Mouse (Mus musculus): Measurements from ENCODE around the gene Pou2f3. TPM values are rescaled to one million over a fixed set of nuclear protein-coding genes. Genes with fewer than 3 reads are reported as not detected.

Gene Pou2f3
- total and polyA plus RNA-seq, 3 experiments = 0.05 TPM; not detected in 2

DNA sequence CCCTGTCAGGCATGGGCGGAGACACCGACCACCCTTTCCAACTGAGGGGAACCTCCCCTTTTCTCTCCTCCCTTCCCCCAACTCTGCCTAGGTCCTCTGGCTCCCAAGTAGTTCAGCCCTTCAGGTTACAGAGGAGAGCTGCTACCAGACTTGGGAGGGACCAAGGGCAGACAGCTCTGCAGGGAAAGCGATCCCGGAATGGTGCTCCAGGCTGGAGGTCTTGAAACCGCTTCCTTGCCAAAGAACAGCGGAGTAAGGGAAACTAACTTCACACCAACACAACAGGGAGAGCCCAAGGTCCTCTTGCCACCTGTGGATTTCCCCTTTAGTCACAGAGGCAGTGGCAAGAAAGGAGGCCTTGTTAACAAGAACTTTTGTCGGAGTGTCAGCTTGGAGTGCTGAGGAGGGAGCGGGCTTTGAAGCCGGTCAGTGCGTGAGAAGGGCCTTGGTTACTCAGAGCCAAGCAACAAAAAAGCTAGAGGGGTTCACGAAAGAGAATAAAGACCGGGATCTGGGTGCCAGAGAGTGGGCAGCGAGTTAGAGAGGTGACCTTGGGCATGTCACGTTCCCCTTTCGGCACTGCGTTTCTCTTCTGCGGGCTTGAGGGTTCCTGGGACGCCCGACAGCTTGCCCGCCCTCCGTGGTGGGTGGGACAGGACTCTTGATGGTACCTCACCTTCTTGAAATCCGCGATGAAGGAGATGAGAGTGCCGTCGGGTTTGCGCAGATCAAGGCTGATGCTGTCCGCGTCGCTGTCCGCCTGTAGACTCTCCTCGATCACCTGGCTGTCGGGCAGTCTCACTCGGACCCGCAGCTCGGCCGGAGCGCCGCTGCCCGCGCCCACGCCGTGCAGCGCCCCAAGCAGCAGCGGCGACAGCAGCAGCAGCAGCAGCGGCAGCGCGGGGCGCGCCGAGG lies 28.7 kb upstream of the Pou2f3 start:
- H3K4me1 ChIP-seq (ENCODE audit: insufficient read depth, low read depth, low read length) = peaks cover 81% of the 10 kb centered on the region
- H3K27me3 ChIP-seq (ENCODE audit: insufficient read depth, low read length) = no peaks in the 10 kb centered on the region
- no peaks in the 10 kb centered on the region; the same call in 1 of the 2 replicates for H3K9me3 ChIP-seq (replicated peaks)
- TF ChIP-seq TAL1 (conservative IDR thresholded peaks at IDR 0.05; ENCODE audit: low read depth, low read length) (no peak), GATA1 (IDR thresholded peaks at IDR 0.05; ENCODE audit: borderline replicate concordance, low read length) (no peak), POLR2AphosphoS5 (IDR thresholded peaks at IDR 0.05; ENCODE audit: insufficient replicate concordance, low read depth, low read length) (no peak), CTCF (IDR thresholded peaks at IDR 0.05; ENCODE audit: low read depth, low read length) (no peak), GATA2 (IDR thresholded peaks at IDR 0.05; ENCODE audit: borderline replicate concordance, low read depth, low read length) (no peak)
- no peak for DNase-seq (ENCODE audit: low spot score)
- H3K4me3 ChIP-seq (ENCODE audit: low read depth, low read length) = peak overlapping the region; percentile 85
- ATAC-seq (ENCODE audit: extremely low read depth, insufficient number of reproducible peaks, low FRiP score, poor library complexity, severe bottlenecking) = no peak
- peaks cover 36% of the 10 kb centered on the region for H3K36me3 ChIP-seq (replicated peaks)

GRCm38 (mm10) chr9:43238167-43238566 lies 28.0 kb upstream of the Pou2f3 start:
- Histone ChIP-seq H3K9me3 (replicated peaks) (no peaks in the 10 kb centered on the region; the same call in 1 of the 2 replicates), H3K36me3 (replicated peaks) (peaks cover 43% of the 10 kb centered on the region), H3K4me3 (ENCODE audit: low read depth, low read length) (peak overlapping the region; percentile 85), H3K27me3 (ENCODE audit: insufficient read depth, low read length) (no peaks in the 10 kb centered on the region), H3K4me1 (ENCODE audit: insufficient read depth, low read depth, low read length) (peaks cover 81% of the 10 kb centered on the region)
- ATAC-seq (ENCODE audit: extremely low read depth, insufficient number of reproducible peaks, low FRiP score, poor library complexity, severe bottlenecking) (no peak), DNase-seq (ENCODE audit: low spot score) (no peak)
- no peak for TF ChIP-seq POLR2AphosphoS5 (IDR thresholded peaks at IDR 0.05; ENCODE audit: insufficient replicate concordance, low read depth, low read length)

DNA sequence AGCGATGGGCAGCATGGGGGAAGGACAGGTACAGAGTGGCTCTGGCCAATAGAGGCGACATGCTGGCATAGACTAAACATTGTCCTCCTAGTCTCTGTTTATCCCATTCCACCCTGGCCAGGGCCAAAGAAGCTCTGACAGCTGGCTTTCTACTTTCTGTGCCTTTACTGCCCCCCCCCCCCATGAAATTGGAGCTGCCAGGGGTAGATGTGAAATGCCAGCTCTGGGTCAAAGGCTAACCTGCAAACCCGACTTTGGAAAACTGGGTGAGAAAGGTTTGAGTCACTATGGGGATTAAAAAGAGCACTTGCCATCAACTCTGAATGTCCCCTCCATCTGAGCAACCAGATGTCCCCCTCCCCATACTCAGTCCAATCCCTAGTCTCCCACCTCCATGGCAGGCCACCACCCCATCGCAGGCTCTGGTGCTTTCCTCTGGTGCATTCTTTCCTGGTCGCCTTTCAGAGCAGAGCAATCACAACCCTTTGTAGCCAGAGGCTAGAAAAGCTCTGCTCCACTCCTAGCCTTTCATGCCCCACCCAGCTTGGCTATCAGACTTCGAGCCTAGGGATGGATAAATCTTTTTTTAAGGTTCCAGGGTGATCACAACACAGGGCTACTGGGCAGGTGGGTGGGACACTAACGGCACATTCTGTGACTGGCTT lies 27.1 kb upstream of the Pou2f3 start:
- Histone ChIP-seq H3K9me3 (replicated peaks) (no peaks in the 10 kb centered on the region; the same call in 1 of the 2 replicates), H3K36me3 (replicated peaks) (peaks cover 49% of the 10 kb centered on the region), H3K27me3 (ENCODE audit: insufficient read depth, low read length) (no peaks in the 10 kb centered on the region), H3K4me1 (ENCODE audit: insufficient read depth, low read depth, low read length) (peaks cover 80% of the 10 kb centered on the region), H3K4me3 (ENCODE audit: low read depth, low read length) (peak overlapping the region; percentile 85; the same call in 1 of the 2 replicates)
- ATAC-seq (ENCODE audit: extremely low read depth, insufficient number of reproducible peaks, low FRiP score, poor library complexity, severe bottlenecking) (no peak), DNase-seq (ENCODE audit: low spot score) (no peak)
- TF ChIP-seq TAL1 (conservative IDR thresholded peaks at IDR 0.05; ENCODE audit: low read depth, low read length) (no peak), GATA1 (IDR thresholded peaks at IDR 0.05; ENCODE audit: borderline replicate concordance, low read length) (no peak), CTCF (IDR thresholded peaks at IDR 0.05; ENCODE audit: low read depth, low read length) (no peak), GATA2 (IDR thresholded peaks at IDR 0.05; ENCODE audit: borderline replicate concordance, low read depth, low read length) (no peak), POLR2AphosphoS5 (IDR thresholded peaks at IDR 0.05; ENCODE audit: insufficient replicate concordance, low read depth, low read length) (no peak)

GRCm38 (mm10) chr9:43236576-43236975 lies 26.4 kb upstream of the Pou2f3 start:
- Histone ChIP-seq H3K27me3 (ENCODE audit: insufficient read depth, low read length) (no peaks in the 10 kb centered on the region), H3K36me3 (replicated peaks) (peaks cover 56% of the 10 kb centered on the region), H3K4me3 (ENCODE audit: low read depth, low read length) (peak overlapping the region; percentile 44; the same call in 1 of the 2 replicates), H3K9me3 (replicated peaks) (no peaks in the 10 kb centered on the region; the same call in 1 of the 2 replicates), H3K4me1 (ENCODE audit: insufficient read depth, low read depth, low read length) (peaks cover 80% of the 10 kb centered on the region)
- TF ChIP-seq POLR2AphosphoS5 (IDR thresholded peaks at IDR 0.05; ENCODE audit: insufficient replicate concordance, low read depth, low read length) (no peak), GATA1 (IDR thresholded peaks at IDR 0.05; ENCODE audit: borderline replicate concordance, low read length) (no peak), TAL1 (conservative IDR thresholded peaks at IDR 0.05; ENCODE audit: low read depth, low read length) (no peak), CTCF (IDR thresholded peaks at IDR 0.05; ENCODE audit: low read depth, low read length) (no peak), GATA2 (IDR thresholded peaks at IDR 0.05; ENCODE audit: borderline replicate concordance, low read depth, low read length) (no peak)
- ATAC-seq (ENCODE audit: extremely low read depth, insufficient number of reproducible peaks, low FRiP score, poor library complexity, severe bottlenecking) = no peak
- no peak for DNase-seq (ENCODE audit: low spot score)

- Histone ChIP-seq H3K36me3 (replicated peaks) (peaks cover 61% of the 10 kb centered on the region), H3K27me3 (ENCODE audit: insufficient read depth, low read length) (no peaks in the 10 kb centered on the region), H3K4me3 (ENCODE audit: low read depth, low read length) (peak overlapping the region; percentile 6; the same call in 1 of the 2 replicates), H3K4me1 (ENCODE audit: insufficient read depth, low read depth, low read length) (peaks cover 80% of the 10 kb centered on the region), H3K9me3 (replicated peaks) (no peaks in the 10 kb centered on the region; the same call in 1 of the 2 replicates)
- TF ChIP-seq TAL1 (conservative IDR thresholded peaks at IDR 0.05; ENCODE audit: low read depth, low read length) = no peak
- no peak for TF ChIP-seq GATA2 (IDR thresholded peaks at IDR 0.05; ENCODE audit: borderline replicate concordance, low read depth, low read length)
- no peak for TF ChIP-seq GATA1 (IDR thresholded peaks at IDR 0.05; ENCODE audit: borderline replicate concordance, low read length)
- TF ChIP-seq POLR2AphosphoS5 (IDR thresholded peaks at IDR 0.05; ENCODE audit: insufficient replicate concordance, low read depth, low read length) = no peak
- ATAC-seq (ENCODE audit: extremely low read depth, insufficient number of reproducible peaks, low FRiP score, poor library complexity, severe bottlenecking) (no peak), DNase-seq (ENCODE audit: low spot score) (no peak)
These were observed 25.9 kb upstream of the Pou2f3 start for GRCm38 (mm10) chr9:43236106-43236505.

DNA sequence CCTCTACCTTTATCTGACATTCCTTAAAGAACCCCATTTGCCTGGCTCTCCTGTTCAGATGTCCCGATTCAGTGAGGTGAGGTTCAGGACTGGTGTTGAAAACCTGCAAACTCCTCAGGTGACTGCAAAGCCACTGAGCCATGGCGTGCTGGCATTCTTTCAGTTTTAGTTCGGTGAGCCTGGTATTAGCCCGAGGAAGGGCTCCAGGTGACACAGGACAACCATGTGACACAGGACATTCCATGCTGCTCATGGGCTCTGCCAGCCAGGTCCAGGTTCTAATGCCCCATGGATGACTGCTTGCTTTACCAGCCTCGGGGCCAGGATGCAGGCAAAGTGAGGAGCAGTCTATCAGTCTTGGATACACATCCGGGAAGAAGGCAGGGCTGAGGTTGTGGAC lies 25.2 kb upstream of the Pou2f3 start:
- DNase-seq (ENCODE audit: low spot score) = no peak
- H3K4me1 ChIP-seq (ENCODE audit: insufficient read depth, low read depth, low read length) = peaks cover 83% of the 10 kb centered on the region
- H3K27me3 ChIP-seq (ENCODE audit: insufficient read depth, low read length) = no peaks in the 10 kb centered on the region
- peak overlapping the region; percentile 56; the same call in 1 of the 2 replicates for H3K4me3 ChIP-seq (ENCODE audit: low read depth, low read length)
- peaks cover 68% of the 10 kb centered on the region for H3K36me3 ChIP-seq (replicated peaks)
- TF ChIP-seq POLR2AphosphoS5 (IDR thresholded peaks at IDR 0.05; ENCODE audit: insufficient replicate concordance, low read depth, low read length) = no peak
- TF ChIP-seq TAL1 (conservative IDR thresholded peaks at IDR 0.05; ENCODE audit: low read depth, low read length) = no peak
- no peak for TF ChIP-seq GATA1 (IDR thresholded peaks at IDR 0.05; ENCODE audit: borderline replicate concordance, low read length)
- no peak for TF ChIP-seq CTCF (IDR thresholded peaks at IDR 0.05; ENCODE audit: low read depth, low read length)
- no peak for TF ChIP-seq GATA2 (IDR thresholded peaks at IDR 0.05; ENCODE audit: borderline replicate concordance, low read depth, low read length)
- no peaks in the 10 kb centered on the region; the same call in 1 of the 2 replicates for H3K9me3 ChIP-seq (replicated peaks)
- ATAC-seq (ENCODE audit: extremely low read depth, insufficient number of reproducible peaks, low FRiP score, poor library complexity, severe bottlenecking) = no peak
